Mouse (Mus musculus) bone marrow macrophage, adult 2 months (primary cell): ENCODE results near the gene Kcna5.

Experiments used
- CTCF ChIP-seq: IDR thresholded peaks from 2 replicates; pipeline ENCODE4 v1.5.1; 2012; ENCODE audit warnings: low read depth, mild to moderate bottlenecking, low read length, moderate library complexity
- POLR2A ChIP-seq: IDR thresholded peaks from 2 replicates; pipeline ENCODE4 v1.6.1; 2012; ENCODE audit warnings: mild to moderate bottlenecking, low read depth, low read length, borderline replicate concordance

- TF ChIP-seq CTCF: no peak
- no peak for TF ChIP-seq POLR2A
Measured at GRCm38 (mm10) chr6:126537512-126537911, 2.3 kb upstream of the Kcna5 start.
